Mouse (Mus musculus) C2C12 (cell line): Measurements from ENCODE around the gene Exph5.

Experiments
- CEBPB ChIP-seq: IDR thresholded peaks from one replicate; pipeline ENCODE4 v1.6.1; 2011; ENCODE audit warnings: low read depth, mild to moderate bottlenecking, control low read depth, moderate library complexity
- CTCF ChIP-seq: IDR thresholded peaks from one replicate; pipeline ENCODE4 v1.5.1; 2011; ENCODE audit not compliant: control insufficient read depth, insufficient read depth, insufficient read length
- FOSL1 ChIP-seq: IDR thresholded peaks from one replicate; pipeline ENCODE4 v1.8.0; 2011; ENCODE audit warnings: mild to moderate bottlenecking, low read length; ENCODE audit not compliant: poor library complexity, insufficient read depth, severe bottlenecking
- MAX ChIP-seq: IDR thresholded peaks from one replicate; pipeline ENCODE4 v1.6.1; 2011; ENCODE audit warnings: mild to moderate bottlenecking, control low read depth
- MYOD1 ChIP-seq: IDR thresholded peaks from one replicate; pipeline ENCODE4 v1.6.1; 2011; ENCODE audit warnings: low read depth; ENCODE audit not compliant: control insufficient read depth, insufficient read length
- USF1 ChIP-seq: IDR thresholded peaks from one replicate; pipeline ENCODE4 v1.6.1; 2011; ENCODE audit warnings: low read depth, mild to moderate bottlenecking, control low read depth, moderate library complexity

DNA sequence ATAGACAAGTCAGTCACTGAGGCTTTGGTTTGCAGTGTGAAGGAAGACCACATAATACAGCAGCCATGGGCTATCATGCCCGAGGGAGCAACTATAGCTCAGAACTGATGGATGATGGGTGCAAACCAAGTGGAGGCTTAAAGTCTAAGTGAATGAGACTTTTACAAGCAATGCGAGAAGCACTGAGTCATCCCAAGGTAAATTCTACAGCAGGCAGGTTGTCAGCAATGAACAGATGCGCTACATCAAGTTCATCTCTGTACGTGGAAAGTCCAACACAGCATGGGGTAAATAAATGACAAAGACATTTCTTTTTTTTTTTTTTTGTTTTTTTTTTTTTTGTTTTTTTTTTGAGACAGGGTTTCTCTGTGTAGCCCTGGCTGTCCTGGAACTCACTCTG lies 28.8 kb upstream of the Exph5 start:
- TF ChIP-seq USF1 (no peak), CTCF (no peak), MYOD1 (no peak), FOSL1 (no peak), MAX (no peak), CEBPB (no peak)
